Mouse (Mus musculus) heart, postnatal 0 days (tissue): ENCODE measurements around the gene Scgb1a1. TPM values are rescaled to one million over a fixed set of nuclear protein-coding genes. Genes with fewer than 3 reads are reported as not detected.
"Not testable (repeated sequence)": the region's sequence is repeated elsewhere in the genome, so short reads cannot be mapped to it uniquely, and the experiment has no call there.

ENCODE experiments used
- ATAC-seq: fragments of 200-750 bp; cut with Nextera tagmentation; 2 replicates; pipeline ENCODE4 v1.8.0; 2017; ENCODE audit warnings: low read depth, moderate number of reproducible peaks, moderate library complexity; ENCODE audit not compliant: insufficient read depth
- DNase-seq: peaks from one replicate; pipeline ENCODE4 v3.0.0-alpha.2; 2016; ENCODE audit warnings: low spot score
- H3K27ac ChIP-seq: fragments of 300-500 bp; sonication (generic); 2 replicates; pipeline ENCODE4 v1.5.1; 2014; ENCODE audit warnings: low read depth, mild to moderate bottlenecking
- H3K27me3 ChIP-seq: fragments of 300-500 bp; sonication (generic); 2 replicates; pipeline ENCODE4 v1.6.1; 2014; ENCODE audit warnings: low read length, mixed read lengths; ENCODE audit not compliant: control insufficient read depth, insufficient read depth
- H3K36me3 ChIP-seq: fragments of 300-500 bp; sonication (generic); replicated peaks from 2 replicates; pipeline ENCODE4 v1.6.1; 2014; ENCODE audit warnings: low read length, mixed read lengths; ENCODE audit not compliant: control insufficient read depth, insufficient read depth
- H3K4me1 ChIP-seq: fragments of 300-500 bp; sonication (generic); 2 replicates; pipeline ENCODE4 v1.6.1; 2014; ENCODE audit warnings: antibody characterized with exemption; ENCODE audit not compliant: control insufficient read depth, insufficient read depth
- H3K4me2 ChIP-seq: fragments of 300-500 bp; sonication (generic); 2 replicates; pipeline ENCODE4 v1.6.1; 2014; ENCODE audit warnings: low read depth, mild to moderate bottlenecking, low read length, moderate library complexity
- H3K4me3 ChIP-seq: fragments of 300-500 bp; sonication (generic); 2 replicates; pipeline ENCODE4 v1.5.1; 2014; ENCODE audit warnings: low read depth, low read length
- H3K9ac ChIP-seq: fragments of 300-500 bp; sonication (generic); replicated peaks from 2 replicates; pipeline ENCODE4 v1.6.1; 2014; ENCODE audit warnings: low read depth, low read length, mixed read lengths
- H3K9me3 ChIP-seq: fragments of 300-500 bp; sonication (generic); replicated peaks from 2 replicates; pipeline ENCODE4 v1.6.1; 2016; ENCODE audit warnings: low read length; ENCODE audit not compliant: control insufficient read depth
- CTCF ChIP-seq: IDR thresholded peaks from 2 replicates; pipeline ENCODE4 v1.5.1; 2016; ENCODE audit warnings: antibody characterized with exemption, control low read depth, low read depth
- EP300 ChIP-seq: IDR thresholded peaks from 2 replicates; pipeline ENCODE4 v1.6.1; 2016; ENCODE audit warnings: antibody characterized with exemption, low read depth
- WGBS: fragments of 180-500 bp; shearing (Covaris S2); extraction: QIAGEN DNeasy Blood & Tissue Kit; methylation state at CpG from one replicate; pipeline ENCODE4 v1.1.7; 2014; 5-methylcytosine and 5-hydroxymethylcytosine counted together
- polyA plus RNA-seq: library from polyadenylated mRNA; unstranded; fragments of >200 nt; fragmentation: Nextera tagmentation; extraction: Ambion mirVana; gene quantifications from 2 replicates; pipeline ENCODE4 v1.2.1, GENCODE M21; 2015
- total RNA-seq: library from RNA; depleted of rRNA; stranded (reverse); fragments of >200 nt; gene quantifications from 2 replicates; pipeline ENCODE4 v1.2.3, GENCODE M21; 2014; ENCODE audit warnings: low replicate concordance

Gene Scgb1a1
- total and polyA plus RNA-seq, 2 experiments from 2014 or later, result 1.3 TPM; not detected in 1

- no peak overlapping the region for H3K27ac ChIP-seq
- no peaks in the 10 kb centered on the region for H3K4me1 ChIP-seq
- ATAC-seq, result no peak
- H3K4me2 ChIP-seq, result no peak overlapping the region
- no peak for DNase-seq
- H3K9ac ChIP-seq, result no peak overlapping the region
- H3K9me3 ChIP-seq, result no peaks in the 10 kb centered on the region
- no peaks in the 10 kb centered on the region for H3K27me3 ChIP-seq
- no peaks in the 10 kb centered on the region for H3K36me3 ChIP-seq
- TF ChIP-seq EP300, result no peak
- no peak for TF ChIP-seq CTCF
- 77% methylated on average over 17 of the region's 17 CpGs for WGBS
- no peak overlapping the region for H3K4me3 ChIP-seq
These were observed 12.7 kb upstream of the Scgb1a1 start for GRCm38 (mm10) chr19:9100297-9101061.

GRCm38 (mm10) chr19:9099751-9100150 lies 12.0 kb upstream of the Scgb1a1 start:
- no peaks in the 10 kb centered on the region for H3K4me1 ChIP-seq
- H3K27ac ChIP-seq, result no peak overlapping the region
- H3K9ac ChIP-seq, result no peak overlapping the region
- DNase-seq (no peak), ATAC-seq (no peak)
- no peak overlapping the region for H3K4me2 ChIP-seq
- H3K27me3 ChIP-seq, result no peaks in the 10 kb centered on the region
- H3K9me3 ChIP-seq, result no peaks in the 10 kb centered on the region
- H3K4me3 ChIP-seq, result no peak overlapping the region
- TF ChIP-seq EP300, result no peak
- TF ChIP-seq CTCF, result no peak
- no peaks in the 10 kb centered on the region for H3K36me3 ChIP-seq
- 81% methylated on average over 8 of the region's 8 CpGs for WGBS

GRCm38 (mm10) chr19:9097441-9097840 lies 9.7 kb upstream of the Scgb1a1 start:
- Histone ChIP-seq H3K27ac (no peak overlapping the region), H3K9ac (no peak overlapping the region), H3K4me1 (no peaks in the 10 kb centered on the region), H3K4me2 (no peak overlapping the region), H3K27me3 (no peaks in the 10 kb centered on the region), H3K9me3 (no peaks in the 10 kb centered on the region), H3K4me3 (no peak overlapping the region), H3K36me3 (no peaks in the 10 kb centered on the region)
- TF ChIP-seq CTCF (no peak), EP300 (no peak)
- no peak for ATAC-seq
- 66% methylated on average over 13 of the region's 13 CpGs for WGBS
- DNase-seq, result no peak

GRCm38 (mm10) chr19:9095111-9095510 lies 7.4 kb upstream of the Scgb1a1 start:
- no peaks in the 10 kb centered on the region for H3K4me1 ChIP-seq
- 67% methylated on average over 5 of the region's 5 CpGs for WGBS
- no peak for DNase-seq
- H3K36me3 ChIP-seq, result no peaks in the 10 kb centered on the region
- no peak overlapping the region for H3K4me3 ChIP-seq
- no peak for ATAC-seq
- H3K9me3 ChIP-seq, result no peaks in the 10 kb centered on the region
- H3K27me3 ChIP-seq, result no peaks in the 10 kb centered on the region
- H3K9ac ChIP-seq, result no peak overlapping the region
- TF ChIP-seq CTCF, result no peak
- TF ChIP-seq EP300, result no peak
- H3K4me2 ChIP-seq, result no peak overlapping the region
- no peak overlapping the region for H3K27ac ChIP-seq

- no peak for ATAC-seq
- Histone ChIP-seq H3K4me2 (no peak overlapping the region), H3K36me3 (no peaks in the 10 kb centered on the region), H3K27me3 (no peaks in the 10 kb centered on the region), H3K27ac (no peak overlapping the region), H3K4me1 (no peaks in the 10 kb centered on the region), H3K9me3 (no peaks in the 10 kb centered on the region), H3K9ac (no peak overlapping the region), H3K4me3 (no peak overlapping the region)
- TF ChIP-seq CTCF, result no peak
- TF ChIP-seq EP300, result no peak
- DNase-seq, result no peak
- 51% methylated on average over 2 of the region's 2 CpGs for WGBS
These were observed 3.0 kb upstream of the Scgb1a1 start for GRCm38 (mm10) chr19:9090709-9091108.

GRCm38 (mm10) chr19:9090191-9090590 lies 2.4 kb upstream of the Scgb1a1 start:
- H3K9ac ChIP-seq, result no peak overlapping the region
- H3K9me3 ChIP-seq, result no peaks in the 10 kb centered on the region
- no peaks in the 10 kb centered on the region for H3K36me3 ChIP-seq
- TF ChIP-seq EP300 (no peak), CTCF (no peak)
- no peaks in the 10 kb centered on the region for H3K4me1 ChIP-seq
- no peaks in the 10 kb centered on the region for H3K27me3 ChIP-seq
- DNase-seq, result no peak
- 52% methylated on average over 4 of the region's 4 CpGs for WGBS
- ATAC-seq, result no peak
- no peak overlapping the region for H3K4me3 ChIP-seq
- H3K27ac ChIP-seq, result no peak overlapping the region
- no peak overlapping the region for H3K4me2 ChIP-seq

- H3K27me3 ChIP-seq, H3K4me3 ChIP-seq, H3K9ac ChIP-seq, H3K27ac ChIP-seq, DNase-seq, H3K36me3 ChIP-seq, H3K9me3 ChIP-seq, H3K4me2 ChIP-seq, ATAC-seq, H3K4me1 ChIP-seq: not testable (repeated sequence)
- 28% methylated on average over 2 of the region's 2 CpGs for WGBS
These were observed 3.9 kb downstream of the Scgb1a1 start for GRCm38 (mm10) chr19:9083892-9084291.
